Comparison of ENCODE assay signal across 19 mouse cellular contexts in the genomic region with DNA sequence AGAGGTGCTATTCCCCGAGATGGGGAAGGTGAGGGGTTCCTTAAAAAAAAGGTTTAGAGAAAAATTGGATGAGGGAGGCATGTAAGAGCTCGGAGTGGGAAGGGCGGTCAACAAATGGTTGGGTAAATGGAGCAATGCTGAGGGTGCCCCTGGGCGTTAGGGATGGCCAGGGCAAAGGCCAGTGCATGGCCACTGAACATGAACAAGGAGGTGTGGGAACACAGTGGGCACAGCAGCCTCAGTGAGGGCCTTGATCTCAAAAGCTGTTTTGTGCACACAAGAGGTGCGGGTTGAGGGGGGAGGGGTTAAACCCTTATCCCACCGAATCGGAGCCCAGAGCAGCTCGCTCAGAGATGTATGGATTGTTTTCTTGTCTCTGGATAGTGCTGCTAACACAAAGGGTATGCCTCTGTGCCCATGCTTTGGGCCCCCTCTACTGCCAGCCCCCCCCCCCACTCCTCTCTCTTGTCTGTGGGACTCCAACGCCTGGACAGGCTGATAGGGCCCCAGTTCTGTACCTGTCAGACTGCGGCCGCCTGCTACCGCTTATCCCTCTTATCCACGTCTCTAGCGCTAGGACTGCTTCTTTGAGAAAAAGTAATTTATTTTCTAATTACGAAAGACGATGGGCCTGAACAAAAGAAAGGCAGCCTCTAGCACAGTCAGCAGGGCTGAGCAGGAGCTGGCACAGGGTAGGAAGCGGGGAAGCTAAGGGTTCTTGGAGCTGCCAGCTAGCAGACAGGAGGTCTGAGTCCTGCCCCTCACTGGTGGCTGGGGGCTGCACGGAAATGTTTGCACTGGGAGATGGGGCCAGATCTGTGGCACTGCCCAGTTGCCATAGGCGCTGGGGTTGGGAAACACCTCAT.
DNase-seq lines count a peak whose midpoint lies in the region; ATAC-seq and TF ChIP-seq lines count a peak whose summit lies in the region.
"Had no signal": no experiment of that assay in that cellular context is flagged by ENCODE, and none has a peak within 500 bp of the region (broad histone marks: within the 10 kb centered on the region; RNA-seq: fewer than 3 reads in every experiment).

No protein-coding gene starts in this region.

- H3K9me3 ChIP-seq in forebrain, embryonic 13.5 days (replicated peaks) = no peaks in the 10 kb centered on the region
- H3K9me3 ChIP-seq in hindbrain, embryonic 14.5 days (ENCODE audit: control insufficient read depth, low read length) = no peaks in the 10 kb centered on the region
- H3K9me3 ChIP-seq in midbrain, embryonic 15.5 days = no peaks in the 10 kb centered on the region
- no peaks in the 10 kb centered on the region for H3K9me3 ChIP-seq in liver, embryonic 11.5 days (ENCODE audit: control insufficient read depth, low read length)
- H3K9me3 ChIP-seq: embryonic facial prominence, embryonic 13.5 days; heart, embryonic 12.5 days; limb, embryonic 13.5 days had no signal

- peaks cover 12% of the 10 kb centered on the region; the same call in 1 of the 2 replicates for H3K27me3 ChIP-seq in forebrain, embryonic 13.5 days
- no peaks in the 10 kb centered on the region for H3K27me3 ChIP-seq in hindbrain, embryonic 14.5 days (ENCODE audit: control insufficient read depth, insufficient read depth, low read length)
- H3K27me3 ChIP-seq in midbrain, embryonic 15.5 days (replicated peaks) = no peaks in the 10 kb centered on the region
- H3K27me3 ChIP-seq in liver, embryonic 11.5 days (replicated peaks; ENCODE audit: control insufficient read depth, insufficient read depth, low read length) = no peaks in the 10 kb centered on the region
- H3K27me3 ChIP-seq: embryonic facial prominence, embryonic 13.5 days; heart, embryonic 12.5 days; limb, embryonic 13.5 days; Patski had no signal

- peak overlapping the region; percentile 32; the same call in 1 of the 2 replicates for H3K27ac ChIP-seq in cortical plate, adult 2 months (ENCODE audit: insufficient read depth, low read length)
- H3K27ac ChIP-seq in forebrain, embryonic 13.5 days = peak overlapping the region; percentile 51
- H3K27ac ChIP-seq in hindbrain, embryonic 14.5 days = peak overlapping the region; percentile 50
- peak overlapping the region; percentile 46 for H3K27ac ChIP-seq in midbrain, embryonic 15.5 days
- no peak overlapping the region for H3K27ac ChIP-seq in liver, embryonic 11.5 days (ENCODE audit: low read depth, low read length)
- H3K27ac ChIP-seq: embryonic facial prominence, embryonic 13.5 days; limb, embryonic 13.5 days had no signal

- peak overlapping the region; percentile 22; the same call in 1 of the 2 replicates for H3K4me2 ChIP-seq in forebrain, embryonic 13.5 days
- no peak overlapping the region for H3K4me2 ChIP-seq in hindbrain, embryonic 14.5 days (replicated peaks)
- no peak overlapping the region for H3K4me2 ChIP-seq in midbrain, embryonic 15.5 days
- H3K4me2 ChIP-seq in liver, embryonic 11.5 days = no peak overlapping the region
- H3K4me2 ChIP-seq: embryonic facial prominence, embryonic 13.5 days; heart, embryonic 12.5 days; limb, embryonic 13.5 days had no signal

- no peak for TF ChIP-seq CTCF in cortical plate, adult 2 months (IDR thresholded peaks at IDR 0.05; ENCODE audit: extremely low read depth, insufficient read depth, low read length)

- no peak overlapping the region for H3K4me3 ChIP-seq in cortical plate, adult 2 months (ENCODE audit: insufficient read depth, low read length)
- H3K4me3 ChIP-seq in forebrain, embryonic 13.5 days = no peak overlapping the region
- no peak overlapping the region for H3K4me3 ChIP-seq in hindbrain, embryonic 14.5 days (replicated peaks; ENCODE audit: low read length)
- no peak overlapping the region for H3K4me3 ChIP-seq in midbrain, embryonic 15.5 days
- no peak overlapping the region for H3K4me3 ChIP-seq in liver, embryonic 11.5 days (ENCODE audit: low read depth, low read length)
- H3K4me3 ChIP-seq: embryonic facial prominence, embryonic 13.5 days; heart, embryonic 12.5 days; limb, embryonic 13.5 days had no signal

- 18% methylated on average over 19 of the region's 19 CpGs for WGBS in forebrain, embryonic 13.5 days
- 29% methylated on average over 19 of the region's 19 CpGs for WGBS in hindbrain, embryonic 14.5 days
- 28% methylated on average over 19 of the region's 19 CpGs for WGBS in midbrain, embryonic 15.5 days
- WGBS in liver, embryonic 11.5 days = 57% methylated on average over 19 of the region's 19 CpGs

- intact Hi-C loops in heart, postnatal 36 days (cut with DNase I) = no loop called here

- TF ChIP-seq POLR2A in cortical plate, adult 2 months (IDR thresholded peaks at IDR 0.05; ENCODE audit: extremely low read depth, insufficient read depth, low read length) = no peak

- peak; percentile 64; the same call in 1 of the 2 replicates for ATAC-seq in forebrain, embryonic 13.5 days
- peak; percentile 47; the same call in 1 of the 2 replicates for ATAC-seq in hindbrain, embryonic 14.5 days (ENCODE audit: low FRiP score)
- peak; percentile 77 for ATAC-seq in midbrain, embryonic 15.5 days (replicated peaks)
- no peak for ATAC-seq in liver, embryonic 11.5 days (replicated peaks; ENCODE audit: low FRiP score)
- ATAC-seq: Patski had no signal

- no peaks in the 10 kb centered on the region for H3K36me3 ChIP-seq in forebrain, embryonic 13.5 days (ENCODE audit: poor library complexity, severe bottlenecking)
- no peaks in the 10 kb centered on the region for H3K36me3 ChIP-seq in hindbrain, embryonic 14.5 days (replicated peaks; ENCODE audit: control insufficient read depth, insufficient read depth)
- no peaks in the 10 kb centered on the region for H3K36me3 ChIP-seq in midbrain, embryonic 15.5 days (replicated peaks)
- H3K36me3 ChIP-seq in liver, embryonic 11.5 days (ENCODE audit: control insufficient read depth, insufficient read depth, low read length) = no peaks in the 10 kb centered on the region
- H3K36me3 ChIP-seq: embryonic facial prominence, embryonic 13.5 days; heart, embryonic 12.5 days; limb, embryonic 13.5 days had no signal

- no peak for DNase-seq in hindbrain, embryonic 14.5 days (ENCODE audit: low spot score)
- DNase-seq in adrenal gland, adult 8-10 months = no peak
- DNase-seq in heart, adult 8-10 months (ENCODE audit: low spot score) = no peak
- no peak for DNase-seq in liver, embryonic 11.5 days (ENCODE audit: low spot score)
- no peak for DNase-seq in heart, postnatal 36 days
- DNase-seq: B cell, adult 2 months; cerebellum, adult 11 months; cerebellum, postnatal 36 days; gastrocnemius, postnatal 36 days; heart, postnatal 4 days; kidney, adult 9 months; right cerebral cortex, postnatal 14 days had no signal

- peaks cover 9% of the 10 kb centered on the region for H3K4me1 ChIP-seq in cortical plate, adult 2 months (ENCODE audit: control insufficient read depth, insufficient read depth, low read length)
- H3K4me1 ChIP-seq in forebrain, embryonic 13.5 days = peaks cover 27% of the 10 kb centered on the region
- peaks cover 21% of the 10 kb centered on the region; the same call in 1 of the 2 replicates for H3K4me1 ChIP-seq in hindbrain, embryonic 14.5 days (replicated peaks; ENCODE audit: control insufficient read depth, insufficient read depth, low read length)
- peaks cover 30% of the 10 kb centered on the region for H3K4me1 ChIP-seq in midbrain, embryonic 15.5 days
- H3K4me1 ChIP-seq in liver, embryonic 11.5 days (replicated peaks; ENCODE audit: control insufficient read depth, insufficient read depth, low read length) = no peaks in the 10 kb centered on the region

- H3K9ac ChIP-seq in forebrain, embryonic 13.5 days = peak overlapping the region; percentile 30; the same call in 1 of the 2 replicates
- peak overlapping the region; percentile 4; the same call in 1 of the 2 replicates for H3K9ac ChIP-seq in hindbrain, embryonic 14.5 days
- no peak overlapping the region for H3K9ac ChIP-seq in midbrain, embryonic 15.5 days
- H3K9ac ChIP-seq in liver, embryonic 11.5 days (ENCODE audit: low read depth, low read length) = no peak overlapping the region
- H3K9ac ChIP-seq: embryonic facial prominence, embryonic 13.5 days; heart, embryonic 12.5 days; limb, embryonic 13.5 days had no signal

Comparison
In these comparisons a context has a peak if more than half of its experiments do, and no peak if none do; other contexts are left out.
1. H3K9ac ChIP-seq: peak in forebrain, embryonic 13.5 days (single experiment) and hindbrain, embryonic 14.5 days (single experiment); none in midbrain, embryonic 15.5 days (single experiment) and liver, embryonic 11.5 days (single experiment).